Mouse (Mus musculus) small intestine, adult 2 months (tissue): ENCODE measurements around the gene Nhlrc3. TPM values are rescaled to one million over a fixed set of nuclear protein-coding genes. Genes with fewer than 3 reads are reported as not detected.

Experiments used
- H3K27ac ChIP-seq: fragments of 200-500 bp; 2 replicates; pipeline ENCODE4 v1.5.1; 2012; ENCODE audit warnings: low read depth, low read length, control low read depth, inconsistent platforms; ENCODE audit not compliant: insufficient read depth
- H3K27me3 ChIP-seq: fragments of 200-500 bp; 2 replicates; pipeline ENCODE4 v1.6.1; 2012; ENCODE audit warnings: mild to moderate bottlenecking, moderate library complexity, low read length, inconsistent platforms; ENCODE audit not compliant: control insufficient read depth, insufficient read depth
- H3K36me3 ChIP-seq: fragments of 200-500 bp; 2 replicates; pipeline ENCODE4 v1.6.1; 2012; ENCODE audit warnings: mild to moderate bottlenecking, low read length, control low read depth, inconsistent platforms; ENCODE audit not compliant: control insufficient read depth, insufficient read depth
- H3K4me1 ChIP-seq: fragments of 200-500 bp; 2 replicates; pipeline ENCODE4 v1.6.1; 2012; ENCODE audit warnings: low read length, inconsistent platforms, mixed read lengths; ENCODE audit not compliant: control insufficient read depth, insufficient read depth, insufficient read length
- H3K4me3 ChIP-seq: fragments of 200-500 bp; 2 replicates; pipeline ENCODE4 v1.5.1; 2012; ENCODE audit warnings: low read depth, mild to moderate bottlenecking, control low read depth, inconsistent platforms, low read length, moderate library complexity
- CTCF ChIP-seq: fragments of 200-500 bp; IDR thresholded peaks from 2 replicates; pipeline ENCODE4 v1.5.1; 2012; ENCODE audit warnings: low read depth, mild to moderate bottlenecking, control low read depth, inconsistent platforms, low read length, moderate library complexity, mixed read lengths; ENCODE audit not compliant: insufficient replicate concordance, insufficient read length; ENCODE audit errors: extremely low read depth
- POLR2A ChIP-seq: fragments of 200-500 bp; IDR thresholded peaks from 2 replicates; pipeline ENCODE4 v1.6.1; 2012; ENCODE audit warnings: low read depth, mild to moderate bottlenecking, control low read depth, inconsistent platforms, low read length, moderate library complexity
- WGBS: fragments of 180-500 bp; shearing (Covaris S2); methylation state at CpG from one replicate; pipeline ENCODE4 v1.1.7; 2018; 5-methylcytosine and 5-hydroxymethylcytosine counted together
- polyA plus RNA-seq: library from polyadenylated mRNA; depleted of rRNA; stranded (reverse); fragments of >200 nt; gene quantifications from 2 replicates; pipeline ENCODE4 v1.2.3, GENCODE M21; 2012

The Nhlrc3 gene
- polyA plus RNA-seq, 1 experiment, result 8.0 TPM

- Histone ChIP-seq H3K4me3 (no peak overlapping the region), H3K4me1 (peaks cover 18% of the 10 kb centered on the region; the same call in 1 of the 2 replicates), H3K36me3 (peaks cover 45% of the 10 kb centered on the region), H3K27ac (no peak overlapping the region), H3K27me3 (no peaks in the 10 kb centered on the region)
- TF ChIP-seq POLR2A (no peak), CTCF (no peak)
- WGBS, result 89% methylated on average over 5 of the region's 5 CpGs
Observed at GRCm38 (mm10) chr3:53457750-53458149, 5.4 kb downstream of the Nhlrc3 start.

- 49% methylated on average over 7 of the region's 7 CpGs for WGBS
- Histone ChIP-seq H3K4me1 (peaks cover 25% of the 10 kb centered on the region; the same call in 1 of the 2 replicates), H3K36me3 (peaks cover 60% of the 10 kb centered on the region), H3K27me3 (no peaks in the 10 kb centered on the region), H3K4me3 (no peak overlapping the region), H3K27ac (peak overlapping the region; percentile 90; the same call in 1 of the 2 replicates)
- TF ChIP-seq CTCF, result no peak
- TF ChIP-seq POLR2A, result no peak
Observed at GRCm38 (mm10) chr3:53454984-53455383, 8.1 kb downstream of the Nhlrc3 start.

GRCm38 (mm10) chr3:53454561-53454960, 8.6 kb downstream of the Nhlrc3 start:
- 67% methylated on average over 6 of the region's 6 CpGs for WGBS
- TF ChIP-seq POLR2A, result no peak
- TF ChIP-seq CTCF, result no peak
- Histone ChIP-seq H3K27ac (peak overlapping the region; percentile 90), H3K4me3 (no peak overlapping the region), H3K36me3 (peaks cover 58% of the 10 kb centered on the region), H3K4me1 (peaks cover 25% of the 10 kb centered on the region; the same call in 1 of the 2 replicates), H3K27me3 (no peaks in the 10 kb centered on the region)

- Histone ChIP-seq H3K36me3 (peaks cover 56% of the 10 kb centered on the region), H3K4me1 (peaks cover 25% of the 10 kb centered on the region; the same call in 1 of the 2 replicates), H3K27ac (peak overlapping the region; percentile 90), H3K4me3 (no peak overlapping the region), H3K27me3 (no peaks in the 10 kb centered on the region)
- WGBS, result 23% methylated on average over 6 of the region's 6 CpGs
- TF ChIP-seq CTCF, result no peak
- TF ChIP-seq POLR2A, result no peak
Observed at GRCm38 (mm10) chr3:53454005-53454404, 9.1 kb downstream of the Nhlrc3 start.

- Histone ChIP-seq H3K27me3 (no peaks in the 10 kb centered on the region), H3K36me3 (peaks cover 58% of the 10 kb centered on the region), H3K4me1 (peaks cover 25% of the 10 kb centered on the region; the same call in 1 of the 2 replicates), H3K4me3 (no peak overlapping the region), H3K27ac (peak overlapping the region; percentile 64)
- TF ChIP-seq POLR2A (no peak), CTCF (no peak)
- 61% methylated on average over 7 of the region's 7 CpGs for WGBS
Observed at GRCm38 (mm10) chr3:53453346-53453745, 9.8 kb downstream of the Nhlrc3 start.

GRCm38 (mm10) chr3:53452351-53452750, 10.8 kb downstream of the Nhlrc3 start:
- no peaks in the 10 kb centered on the region for H3K27me3 ChIP-seq
- peak overlapping the region; percentile 2 for H3K27ac ChIP-seq
- no peak overlapping the region for H3K4me3 ChIP-seq
- WGBS, result 60% methylated on average over 10 of the region's 10 CpGs
- peaks cover 25% of the 10 kb centered on the region; the same call in 1 of the 2 replicates for H3K4me1 ChIP-seq
- no peak for TF ChIP-seq POLR2A
- no peak for TF ChIP-seq CTCF
- H3K36me3 ChIP-seq, result peaks cover 50% of the 10 kb centered on the region

GRCm38 (mm10) chr3:53450666-53451065, 12.5 kb downstream of the Nhlrc3 start:
- WGBS, result 92% methylated on average over 11 of the region's 11 CpGs
- Histone ChIP-seq H3K27ac (no peak overlapping the region), H3K4me3 (no peak overlapping the region), H3K27me3 (no peaks in the 10 kb centered on the region), H3K4me1 (peaks cover 25% of the 10 kb centered on the region; the same call in 1 of the 2 replicates), H3K36me3 (peaks cover 35% of the 10 kb centered on the region)
- TF ChIP-seq CTCF (no peak), POLR2A (no peak)

- Histone ChIP-seq H3K27me3 (no peaks in the 10 kb centered on the region), H3K4me1 (peaks cover 9% of the 10 kb centered on the region; the same call in 1 of the 2 replicates), H3K36me3 (peaks cover 28% of the 10 kb centered on the region), H3K27ac (no peak overlapping the region), H3K4me3 (no peak overlapping the region)
- WGBS, result 21% methylated on average over 2 of the region's 2 CpGs
- TF ChIP-seq CTCF (no peak), POLR2A (no peak)
Observed at GRCm38 (mm10) chr3:53448208-53448607, 14.9 kb downstream of the Nhlrc3 start.
